In genomic region chr11:64640947-64641346, GRCm38 (mm10) we compare ENCODE assay signal across 32 mouse cellular contexts.
DNase-seq lines count a peak whose midpoint lies in the region; ATAC-seq lines count a peak whose summit lies in the region.
"Had no signal": no experiment of that assay in that cellular context is flagged by ENCODE, and none has a peak within 500 bp of the region (broad histone marks: within the 10 kb centered on the region; RNA-seq: fewer than 3 reads in every experiment).

No protein-coding gene starts in this region.

- H3K4me3 ChIP-seq in forebrain, embryonic 13.5 days: no peak overlapping the region
- H3K4me3 ChIP-seq in forebrain, embryonic 12.5 days (replicated peaks): no peak overlapping the region
- H3K4me3 ChIP-seq in hindbrain, embryonic 16.5 days (ENCODE audit: low read length): no peak overlapping the region
- H3K4me3 ChIP-seq in hindbrain, embryonic 10.5 days: no peak overlapping the region
- H3K4me3 ChIP-seq: heart, embryonic 15.5 days; limb, embryonic 13.5 days; liver, embryonic 12.5 days; neural tube, embryonic 15.5 days had no signal

- ATAC-seq in forebrain, embryonic 13.5 days: peak; percentile 57
- no peak for ATAC-seq in forebrain, embryonic 12.5 days (ENCODE audit: low FRiP score)
- ATAC-seq in hindbrain, embryonic 16.5 days: 0 out of 2 replicates have a peak, but pooled peaks have one; percentile 67
- no peak for ATAC-seq in erythroid progenitor cell, adult 5-6 weeks (replicated peaks; ENCODE audit: low FRiP score, poor library complexity, severe bottlenecking)
- ATAC-seq: activated CD4-positive, CD25-positive, alpha-beta regulatory T cell, adult 4 months; intestine, embryonic 16.5 days; liver, embryonic 12.5 days; liver, postnatal 0 days; midbrain, embryonic 16.5 days had no signal

- no peak overlapping the region for H3K4me2 ChIP-seq in forebrain, embryonic 13.5 days
- H3K4me2 ChIP-seq in forebrain, embryonic 12.5 days: no peak overlapping the region
- H3K4me2 ChIP-seq in hindbrain, embryonic 16.5 days (ENCODE audit: low read length): no peak overlapping the region
- H3K4me2 ChIP-seq: heart, embryonic 15.5 days; limb, embryonic 13.5 days; liver, embryonic 12.5 days; neural tube, embryonic 15.5 days had no signal

- H3K27ac ChIP-seq in forebrain, embryonic 13.5 days: no peak overlapping the region
- no peak overlapping the region for H3K27ac ChIP-seq in forebrain, embryonic 12.5 days
- H3K27ac ChIP-seq in hindbrain, embryonic 16.5 days (ENCODE audit: low read depth, low read length): no peak overlapping the region
- no peak overlapping the region for H3K27ac ChIP-seq in hindbrain, embryonic 10.5 days
- H3K27ac ChIP-seq: heart, embryonic 15.5 days; kidney, postnatal 0 days; limb, embryonic 13.5 days; liver, embryonic 12.5 days; neural tube, embryonic 15.5 days had no signal

- 37% methylated on average over 4 of the region's 4 CpGs for WGBS in forebrain, embryonic 13.5 days
- 49% methylated on average over 4 of the region's 4 CpGs for WGBS in forebrain, embryonic 12.5 days
- WGBS in hindbrain, embryonic 16.5 days: 39% methylated on average over 4 of the region's 4 CpGs
- WGBS in hindbrain, embryonic 10.5 days: 63% methylated on average over 4 of the region's 4 CpGs

- H3K27me3 ChIP-seq in forebrain, embryonic 13.5 days: no peaks in the 10 kb centered on the region
- no peaks in the 10 kb centered on the region for H3K27me3 ChIP-seq in forebrain, embryonic 12.5 days
- no peaks in the 10 kb centered on the region for H3K27me3 ChIP-seq in hindbrain, embryonic 16.5 days (replicated peaks; ENCODE audit: control insufficient read depth, insufficient read depth, low read length)
- no peaks in the 10 kb centered on the region for H3K27me3 ChIP-seq in hindbrain, embryonic 10.5 days (ENCODE audit: insufficient read depth, poor library complexity, severe bottlenecking)
- H3K27me3 ChIP-seq: CH12.LX; heart, embryonic 15.5 days; limb, embryonic 13.5 days; liver, embryonic 12.5 days; neural tube, embryonic 15.5 days had no signal

- H3K4me1 ChIP-seq in forebrain, embryonic 13.5 days: peaks cover 7% of the 10 kb centered on the region; the same call in 1 of the 2 replicates
- 0 out of 2 replicates have a peak, but pooled peaks cover 2% of the 10 kb centered on the region for H3K4me1 ChIP-seq in forebrain, embryonic 12.5 days
- H3K4me1 ChIP-seq in hindbrain, embryonic 16.5 days (ENCODE audit: control insufficient read depth, insufficient read depth, low read depth, low read length): no peaks in the 10 kb centered on the region
- H3K4me1 ChIP-seq in hindbrain, embryonic 10.5 days (replicated peaks): no peaks in the 10 kb centered on the region
- H3K4me1 ChIP-seq: heart, embryonic 15.5 days; liver, embryonic 12.5 days; neural tube, embryonic 15.5 days had no signal

- H3K36me3 ChIP-seq in forebrain, embryonic 13.5 days (ENCODE audit: poor library complexity, severe bottlenecking): no peaks in the 10 kb centered on the region
- no peaks in the 10 kb centered on the region for H3K36me3 ChIP-seq in forebrain, embryonic 12.5 days (replicated peaks)
- no peaks in the 10 kb centered on the region for H3K36me3 ChIP-seq in hindbrain, embryonic 16.5 days (ENCODE audit: control insufficient read depth, insufficient read depth, low read length)
- no peaks in the 10 kb centered on the region for H3K36me3 ChIP-seq in hindbrain, embryonic 10.5 days
- H3K36me3 ChIP-seq: heart, embryonic 15.5 days; limb, embryonic 13.5 days; liver, embryonic 12.5 days; neural tube, embryonic 15.5 days had no signal

- H3K9me3 ChIP-seq in forebrain, embryonic 13.5 days (replicated peaks): peaks cover 4% of the 10 kb centered on the region; the same call in 1 of the 2 replicates
- H3K9me3 ChIP-seq in forebrain, embryonic 12.5 days: no peaks in the 10 kb centered on the region
- H3K9me3 ChIP-seq in hindbrain, embryonic 16.5 days (ENCODE audit: control insufficient read depth, low read length): no peaks in the 10 kb centered on the region
- peaks cover 7% of the 10 kb centered on the region; the same call in 1 of the 2 replicates for H3K9me3 ChIP-seq in hindbrain, embryonic 10.5 days
- H3K9me3 ChIP-seq: heart, embryonic 15.5 days; liver, embryonic 12.5 days; neural tube, embryonic 15.5 days had no signal

- no peak overlapping the region for H3K9ac ChIP-seq in forebrain, embryonic 13.5 days
- no peak overlapping the region for H3K9ac ChIP-seq in forebrain, embryonic 12.5 days
- no peak overlapping the region for H3K9ac ChIP-seq in hindbrain, embryonic 16.5 days (ENCODE audit: low read depth, low read length)
- H3K9ac ChIP-seq: heart, embryonic 15.5 days; limb, embryonic 13.5 days; liver, embryonic 12.5 days; liver, postnatal 0 days; neural tube, embryonic 15.5 days had no signal

- no peak for DNase-seq in hindbrain, embryonic 10.5 days (ENCODE audit: low spot score)
- DNase-seq in right cerebral cortex, postnatal 10 days (ENCODE audit: low spot score in 2 of 2): peak; percentile 23 to 47
- no peak for DNase-seq in right cerebral cortex, postnatal 4 days
- no peak for DNase-seq in frontal cortex, postnatal 14 days (ENCODE audit: low spot score in 2 of 2)
- DNase-seq: adrenal gland, adult 2 months; adrenal gland, postnatal 36 days; cerebellum, adult 11 months; cerebellum, adult 9-10 months; cerebellum, postnatal 36 days; gastrocnemius, postnatal 10 days; kidney, adult 8-10 months; kidney, postnatal 4 days; liver, postnatal 0 days; lung, postnatal 36 days; retina, postnatal 1 day; right cerebral cortex, postnatal 25 days; spleen, adult 18-20 months; thymus, adult 18-20 months; thymus, postnatal 25 days had no signal

Comparison
In these comparisons a context has a peak if more than half of its experiments do, and no peak if none do; other contexts are left out.
1. ATAC-seq: peak in forebrain, embryonic 13.5 days (single experiment) and hindbrain, embryonic 16.5 days (single experiment); none in forebrain, embryonic 12.5 days (single experiment) and erythroid progenitor cell, adult 5-6 weeks (single experiment).
2. DNase-seq: peak in right cerebral cortex, postnatal 10 days (2 of 2); none in hindbrain, embryonic 10.5 days (single experiment), right cerebral cortex, postnatal 4 days (single experiment) and frontal cortex, postnatal 14 days (0 of 2).